Mouse (Mus musculus) MEL (cell line): ENCODE data around the gene Timm17a. TPM values are rescaled to one million over a fixed set of nuclear protein-coding genes. Genes with fewer than 3 reads are reported as not detected.

Experiments used
- DNase-seq: peaks from one replicate; pipeline ENCODE4 v3.0.0; 2011; ENCODE audit warnings: low read depth, low spot score
- H3K27ac ChIP-seq: 2 replicates; pipeline ENCODE4 v1.5.1; 2012; ENCODE audit warnings: low read depth, mild to moderate bottlenecking, control low read depth, low read length, moderate library complexity; ENCODE audit not compliant: control insufficient read depth
- H3K27me3 ChIP-seq, 2 experiments: fragments of 150-350 bp in 1 of 2; sonication (generic) in 1 of 2; 2 replicates each; pipeline ENCODE4 v1.6.1; 2012; ENCODE audit warnings: low read length in 2 of 2, mild to moderate bottlenecking in 2 of 2, improper control_type of control experiment in 1 of 2, moderate library complexity in 1 of 2; ENCODE audit not compliant: insufficient read depth in 2 of 2, control insufficient read depth in 1 of 2
- H3K36me3 ChIP-seq, 2 experiments: 2 replicates each; pipeline ENCODE4 v1.6.1; 2012 to 2014; ENCODE audit warnings: low read length in 2 of 2, improper control_type of control experiment in 1 of 2, inconsistent platforms in 1 of 2, mild to moderate bottlenecking in 1 of 2; ENCODE audit not compliant: insufficient read depth in 2 of 2, control insufficient read depth in 1 of 2
- H3K4me1 ChIP-seq, 2 experiments: fragments of 150-350 bp in 1 of 2; sonication (generic) in 1 of 2; 2 replicates each; pipeline ENCODE4 v1.6.1; 2012; ENCODE audit warnings: low read length in 2 of 2, improper control_type of control experiment in 1 of 2, mild to moderate bottlenecking in 1 of 2; ENCODE audit not compliant: insufficient read depth in 2 of 2, control insufficient read depth in 1 of 2
- H3K4me3 ChIP-seq, 2 experiments: fragments of 150-350 bp in 1 of 2; sonication (generic) in 1 of 2; 2 replicates each; pipeline ENCODE4 v1.5.1; 2012; ENCODE audit warnings: low read depth in 2 of 2, low read length in 2 of 2, mild to moderate bottlenecking in 2 of 2, moderate library complexity in 2 of 2, control low read depth in 1 of 2, improper control_type of control experiment in 1 of 2; ENCODE audit not compliant: control insufficient read depth in 1 of 2, insufficient read depth in 1 of 2
- H3K79me2 ChIP-seq: 2 replicates; pipeline ENCODE4 v1.6.1; 2012; ENCODE audit warnings: mild to moderate bottlenecking, low read length, moderate library complexity; ENCODE audit not compliant: control insufficient read depth, poor library complexity, insufficient read depth
- H3K9ac ChIP-seq: 2 replicates; pipeline ENCODE4 v1.6.1; 2012; ENCODE audit warnings: low read depth, mild to moderate bottlenecking, control low read depth, low read length, moderate library complexity; ENCODE audit not compliant: control insufficient read depth, poor library complexity, severe bottlenecking
- H3K9me3 ChIP-seq: fragments of 150-350 bp; sonication (generic); replicated peaks from 2 replicates; pipeline ENCODE4 v1.6.1; 2012; ENCODE audit warnings: mild to moderate bottlenecking, low read length, improper control_type of control experiment, moderate library complexity; ENCODE audit not compliant: insufficient read depth
- CTCF ChIP-seq, 3 experiments: IDR thresholded peaks in 2 of 3; conservative IDR thresholded peaks in 1 of 3; 2 replicates each; pipeline ENCODE4 v1.5.1; 2011 to 2012; ENCODE audit warnings: low read length in 3 of 3, low read depth in 2 of 3, mild to moderate bottlenecking in 2 of 3, improper control_type of control experiment in 1 of 3, inconsistent platforms in 1 of 3, mixed read lengths in 1 of 3, moderate library complexity in 1 of 3; ENCODE audit not compliant: control insufficient read depth in 1 of 3, insufficient read depth in 1 of 3, poor library complexity in 1 of 3, severe bottlenecking in 1 of 3
- EP300 ChIP-seq, 2 experiments: IDR thresholded peaks; 2 replicates each; pipeline ENCODE4 v1.6.1; 2011; ENCODE audit warnings: improper control_type of control experiment in 2 of 2, low read length in 2 of 2, low read depth in 1 of 2, mild to moderate bottlenecking in 1 of 2
- GATA1 ChIP-seq: IDR thresholded peaks from 2 replicates; pipeline ENCODE4 v1.6.1; 2011; ENCODE audit warnings: low read depth, low read length, improper control_type of control experiment
- HCFC1 ChIP-seq: IDR thresholded peaks from 2 replicates; pipeline ENCODE4 v1.6.1; 2012; ENCODE audit warnings: low read depth, mild to moderate bottlenecking, inconsistent platforms, low read length, improper control_type of control experiment, moderate library complexity
- KAT2A ChIP-seq: conservative IDR thresholded peaks from 2 replicates; pipeline ENCODE4 v1.6.1; 2012; ENCODE audit warnings: low read depth, low read length, improper control_type of control experiment, inconsistent platforms
- POLR2AphosphoS2 ChIP-seq: IDR thresholded peaks from 2 replicates; pipeline ENCODE4 v1.6.1; 2011; ENCODE audit warnings: low read length, improper control_type of control experiment
- POLR2AphosphoS5 ChIP-seq: IDR thresholded peaks from 2 replicates; pipeline ENCODE4 v1.6.1; 2012; ENCODE audit warnings: low read depth, borderline replicate concordance, mild to moderate bottlenecking, inconsistent platforms, low read length, moderate library complexity, mixed read lengths
- SIN3A ChIP-seq: IDR thresholded peaks from 2 replicates; pipeline ENCODE4 v1.6.1; 2012; ENCODE audit warnings: low read length, improper control_type of control experiment, inconsistent platforms
- USF1 ChIP-seq: IDR thresholded peaks from 2 replicates; pipeline ENCODE4 v1.6.1; 2014; ENCODE audit warnings: low read depth, mild to moderate bottlenecking, inconsistent platforms, low read length, improper control_type of control experiment, moderate library complexity
- ZC3H11A ChIP-seq: IDR thresholded peaks from 2 replicates; pipeline ENCODE4 v1.6.1; 2012; ENCODE audit warnings: low read depth, mild to moderate bottlenecking, inconsistent platforms, low read length, improper control_type of control experiment
- ZKSCAN1 ChIP-seq: IDR thresholded peaks from 2 replicates; pipeline ENCODE4 v1.6.1; 2012; ENCODE audit warnings: low read depth, mild to moderate bottlenecking, inconsistent platforms, low read length, improper control_type of control experiment, moderate library complexity
- ZNF384 ChIP-seq: IDR thresholded peaks from 2 replicates; pipeline ENCODE4 v1.6.1; 2012; ENCODE audit warnings: low read depth, mild to moderate bottlenecking, inconsistent platforms, low read length, improper control_type of control experiment
- polyA plus RNA-seq, 2 experiments: library from polyadenylated mRNA; stranded (reverse) in 1 of 2; unstranded in 1 of 2; fragments of >175 nt in 1 of 2; fragments of >200 nt in 1 of 2; gene quantifications; 2 replicates each; pipeline versions ENCODE4 v1.2.1 to v1.2.4; 2012; ENCODE audit warnings: low replicate concordance in 2 of 2, low read depth in 1 of 2; ENCODE audit not compliant: insufficient read length in 2 of 2, insufficient read depth in 1 of 2, missing spikeins in 1 of 2
- total RNA-seq: library from RNA; depleted of rRNA; stranded (reverse); fragments of 300-350 nt; gene quantifications from 2 replicates; pipeline ENCODE4 v1.2.3, GENCODE M21; 2012

The Timm17a gene
- total and polyA plus RNA-seq, 3 experiments = 177 to 315 TPM; not detected in 1

DNA sequence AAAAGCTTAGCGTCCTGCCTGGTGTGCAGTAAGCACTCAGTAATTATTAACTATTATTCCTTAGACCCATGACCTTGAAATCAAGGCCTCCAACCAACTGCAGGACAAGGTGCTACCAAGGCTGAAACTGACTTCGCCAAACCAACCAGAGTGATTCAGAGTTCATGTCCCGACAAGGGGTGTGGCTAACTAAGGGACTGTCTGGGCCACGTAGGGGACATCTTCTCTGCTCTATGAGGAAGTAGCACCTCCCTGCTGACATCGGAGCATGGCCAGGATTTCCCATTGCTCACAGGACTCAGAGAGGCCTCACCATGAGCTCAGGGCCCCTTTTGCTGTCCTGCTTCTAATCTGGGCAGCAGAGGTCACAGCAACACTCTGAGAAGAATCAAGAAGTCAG is 47.7 kb downstream of the Timm17a start:
- no peaks in the 10 kb centered on the region for H3K4me1 ChIP-seq
- H3K36me3 ChIP-seq = peaks cover 0 to 2% of the 10 kb centered on the region in 2 experiments; a peak in 1 of 4 replicates
- no peaks in the 10 kb centered on the region for H3K27me3 ChIP-seq
- H3K9ac ChIP-seq = no peak overlapping the region
- TF ChIP-seq ZKSCAN1 = no peak
- TF ChIP-seq KAT2A = no peak
- TF ChIP-seq GATA1 = no peak
- no peak overlapping the region for H3K27ac ChIP-seq
- no peaks in the 10 kb centered on the region for H3K9me3 ChIP-seq
- no peaks in the 10 kb centered on the region for H3K79me2 ChIP-seq
- DNase-seq = peak; percentile 64
- no peak overlapping the region for H3K4me3 ChIP-seq

DNA sequence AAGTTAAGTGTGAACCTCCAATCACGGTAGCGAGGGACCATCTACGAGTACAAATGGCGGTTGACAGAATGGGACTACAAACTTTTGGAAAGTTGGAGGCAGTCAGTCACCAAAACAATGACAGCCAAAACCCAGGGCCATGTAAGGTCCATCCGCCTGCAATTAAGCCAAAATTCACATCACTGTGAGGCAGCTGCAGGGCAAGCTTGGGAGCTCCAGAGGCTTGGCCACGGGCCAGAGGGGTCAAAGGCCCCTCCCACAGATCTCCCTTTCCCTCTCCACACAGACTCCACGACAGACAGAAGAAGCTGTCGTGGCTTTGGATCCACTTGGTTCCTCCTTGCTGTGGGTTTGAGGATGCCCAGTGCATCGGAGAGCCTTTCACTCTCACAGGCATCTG is 50.3 kb downstream of the Timm17a start:
- Histone ChIP-seq H3K4me3 (no peak overlapping the region), H3K27ac (no peak overlapping the region), H3K9me3 (no peaks in the 10 kb centered on the region), H3K4me1 (no peaks in the 10 kb centered on the region), H3K36me3 (peaks cover 0 to 2% of the 10 kb centered on the region in 2 experiments; a peak in 1 of 4 replicates), H3K9ac (no peak overlapping the region), H3K79me2 (no peaks in the 10 kb centered on the region), H3K27me3 (no peaks in the 10 kb centered on the region)
- DNase-seq = no peak
- TF ChIP-seq HCFC1 = no peak
- TF ChIP-seq SIN3A = no peak
- no peak for TF ChIP-seq POLR2AphosphoS2
- no peak for TF ChIP-seq ZNF384
- no peak for TF ChIP-seq EP300 (IDR thresholded peaks at IDR 0.05; ENCODE audit: low read depth in 1 of 2, low read length in 2 of 2)
- no peak for TF ChIP-seq POLR2AphosphoS5
- no peak for TF ChIP-seq KAT2A
- no peak for TF ChIP-seq ZC3H11A

DNA sequence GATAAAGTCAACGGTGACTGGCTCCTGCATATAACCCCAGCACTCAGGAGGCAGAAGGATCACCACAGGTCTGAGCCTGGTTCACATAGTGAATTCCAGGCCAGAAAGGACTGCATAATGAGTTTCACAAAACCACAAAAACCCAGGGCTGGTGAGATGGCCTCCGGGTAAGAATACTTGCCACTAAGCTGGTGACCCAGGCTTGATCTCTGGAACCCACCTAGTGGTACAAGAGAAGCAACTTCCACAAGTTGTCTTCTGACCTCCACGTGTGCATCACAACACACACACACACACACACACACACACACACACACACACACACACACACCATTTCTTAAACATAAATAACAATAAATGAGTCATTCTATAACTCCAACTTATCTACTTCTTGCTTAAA is 51.2 kb downstream of the Timm17a start:
- Histone ChIP-seq H3K27ac (no peak overlapping the region), H3K4me3 (no peak overlapping the region), H3K9me3 (no peaks in the 10 kb centered on the region), H3K9ac (no peak overlapping the region), H3K36me3 (peaks cover 0 to 2% of the 10 kb centered on the region in 2 experiments; a peak in 1 of 4 replicates), H3K4me1 (no peaks in the 10 kb centered on the region), H3K79me2 (no peaks in the 10 kb centered on the region), H3K27me3 (no peaks in the 10 kb centered on the region)
- no peak for DNase-seq
- TF ChIP-seq CTCF (IDR thresholded peaks at IDR 0.05 in 2 of 3, conservative IDR thresholded peaks at IDR 0.05 in 1 of 3; ENCODE audit: control insufficient read depth in 1 of 3, insufficient read depth in 1 of 3, low read depth in 2 of 3, low read length in 3 of 3, poor library complexity in 1 of 3, severe bottlenecking in 1 of 3) (0 out of 6 replicates have a peak, but pooled peaks of 1 of the 3 experiments have one; percentile 5), USF1 (no peak)
